Mouse (Mus musculus) neural tube, embryonic 14.5 days (tissue): ENCODE data around the gene Spata20. TPM values are rescaled to one million over a fixed set of nuclear protein-coding genes. Genes with fewer than 3 reads are reported as not detected.

ENCODE experiments used
- ATAC-seq: fragments of 200-750 bp; cut with Nextera tagmentation; 2 replicates; pipeline ENCODE4 v1.8.0; 2017; ENCODE audit warnings: low read depth, mild to moderate bottlenecking, moderate TSS enrichment, moderate library complexity
- H3K27ac ChIP-seq: fragments of 300-500 bp; sonication (generic); 2 replicates; pipeline ENCODE4 v1.5.1; 2014; ENCODE audit warnings: low read depth, mild to moderate bottlenecking, control low read depth, low read length, moderate library complexity, mixed read lengths
- H3K27me3 ChIP-seq: fragments of 300-500 bp; sonication (generic); 2 replicates; pipeline ENCODE4 v1.6.1; 2014; ENCODE audit warnings: low read length; ENCODE audit not compliant: control insufficient read depth, insufficient read depth
- H3K36me3 ChIP-seq: fragments of 300-500 bp; sonication (generic); 2 replicates; pipeline ENCODE4 v1.6.1; 2014; ENCODE audit warnings: low read length, mixed read lengths; ENCODE audit not compliant: control insufficient read depth, insufficient read depth
- H3K4me1 ChIP-seq: fragments of 300-500 bp; sonication (generic); 2 replicates; pipeline ENCODE4 v1.6.1; 2014; ENCODE audit warnings: low read length; ENCODE audit not compliant: control insufficient read depth, insufficient read depth
- H3K4me2 ChIP-seq: fragments of 300-500 bp; sonication (generic); 2 replicates; pipeline ENCODE4 v1.6.1; 2014; ENCODE audit warnings: mild to moderate bottlenecking, low read depth, low read length, control low read depth
- H3K4me3 ChIP-seq: fragments of 300-500 bp; sonication (generic); 2 replicates; pipeline ENCODE4 v1.5.1; 2014; ENCODE audit warnings: low read depth, low read length, control low read depth, mixed read lengths
- H3K9ac ChIP-seq: fragments of 300-500 bp; sonication (generic); replicated peaks from 2 replicates; pipeline ENCODE4 v1.6.1; 2014; ENCODE audit warnings: low read depth, mild to moderate bottlenecking, control low read depth, low read length, mixed read lengths
- H3K9me3 ChIP-seq: fragments of 300-500 bp; sonication (generic); 2 replicates; pipeline ENCODE4 v1.6.1; 2016; ENCODE audit warnings: low read length; ENCODE audit not compliant: control insufficient read depth
- WGBS: fragments of 180-500 bp; shearing (Covaris S2); extraction: QIAGEN DNeasy Blood & Tissue Kit; methylation state at CpG from one replicate; pipeline ENCODE4 v1.1.7; 2014; 5-methylcytosine and 5-hydroxymethylcytosine counted together
- polyA plus RNA-seq: library from polyadenylated mRNA; unstranded; fragments of >200 nt; fragmentation: Nextera tagmentation; extraction: Ambion mirVana; gene quantifications from 2 replicates; pipeline ENCODE4 v1.2.1, GENCODE M21; 2014

Spata20 gene
- polyA plus RNA-seq, 1 experiment from 2014 or later = 0.09 TPM

GRCm38 (mm10) chr11:94474544-94474910 is 11.5 kb downstream of the Spata20 start:
- peak overlapping the region; percentile 96; the same call in 1 of the 2 replicates for H3K9ac ChIP-seq
- H3K4me2 ChIP-seq = peak overlapping the region; percentile 95
- H3K27ac ChIP-seq = no peak overlapping the region
- no peaks in the 10 kb centered on the region for H3K36me3 ChIP-seq
- ATAC-seq = no peak
- peaks cover 2% of the 10 kb centered on the region for H3K27me3 ChIP-seq
- H3K9me3 ChIP-seq = no peaks in the 10 kb centered on the region
- peak overlapping the region; percentile 80 for H3K4me3 ChIP-seq
- 2% methylated on average over 11 of the region's 11 CpGs for WGBS
- peaks cover 31% of the 10 kb centered on the region for H3K4me1 ChIP-seq

GRCm38 (mm10) chr11:94473707-94474543 is 12.1 kb downstream of the Spata20 start, which contains the start of gene Cacna1g:
Gene Cacna1g, minus strand, starts transcription at chr11:94474198.
- no peaks in the 10 kb centered on the region for H3K36me3 ChIP-seq
- peak within 1 kb of the TSS; percentile 95 for H3K4me2 ChIP-seq
- H3K9me3 ChIP-seq = no peaks in the 10 kb centered on the region
- peak; percentile 91 for ATAC-seq
- peaks cover 2% of the 10 kb centered on the region for H3K27me3 ChIP-seq
- peaks cover 37% of the 10 kb centered on the region for H3K4me1 ChIP-seq
- H3K27ac ChIP-seq = peak within 1 kb of the TSS; percentile 76
- peak within 1 kb of the TSS; percentile 80 for H3K4me3 ChIP-seq
- H3K9ac ChIP-seq = peak within 1 kb of the TSS; percentile 96
- 0% methylated on average over 36 of the region's 71 CpGs for WGBS

GRCm38 (mm10) chr11:94472916-94473706 is 12.9 kb downstream of the Spata20 start:
- WGBS = under 1% methylated on average over 51 of the region's 52 CpGs
- H3K4me1 ChIP-seq = peaks cover 43% of the 10 kb centered on the region
- no peak for ATAC-seq

GRCm38 (mm10) chr11:94472585-94472915 is 13.4 kb downstream of the Spata20 start:
- Histone ChIP-seq H3K27ac (peak overlapping the region; percentile 28; the same call in 1 of the 2 replicates), H3K27me3 (peaks cover 2% of the 10 kb centered on the region), H3K4me3 (peak overlapping the region; percentile 80), H3K4me1 (peaks cover 48% of the 10 kb centered on the region), H3K4me2 (peak overlapping the region; percentile 95), H3K9me3 (no peaks in the 10 kb centered on the region), H3K9ac (peak overlapping the region; percentile 96), H3K36me3 (no peaks in the 10 kb centered on the region)
- ATAC-seq = no peak
- WGBS = 1% methylated on average over 15 of the region's 15 CpGs

More at GRCm38 (mm10) chr11:94472916-94473706, 12.9 kb downstream of the Spata20 start:
- Histone ChIP-seq H3K4me3 (peak overlapping the region; percentile 80), H3K9me3 (no peaks in the 10 kb centered on the region), H3K4me2 (peak overlapping the region; percentile 95), H3K27me3 (peaks cover 2% of the 10 kb centered on the region), H3K27ac (peak overlapping the region; percentile 76), H3K36me3 (no peaks in the 10 kb centered on the region), H3K9ac (peak overlapping the region; percentile 96)

- H3K9ac ChIP-seq = peak overlapping the region; percentile 96
- peak overlapping the region; percentile 95 for H3K4me2 ChIP-seq
- H3K36me3 ChIP-seq = no peaks in the 10 kb centered on the region
- peak overlapping the region; percentile 80 for H3K4me3 ChIP-seq
- H3K27ac ChIP-seq = peak overlapping the region; percentile 28; the same call in 1 of the 2 replicates
- peaks cover 48% of the 10 kb centered on the region for H3K4me1 ChIP-seq
- H3K9me3 ChIP-seq = no peaks in the 10 kb centered on the region
- H3K27me3 ChIP-seq = peaks cover 2% of the 10 kb centered on the region
- WGBS = 7% methylated on average over 17 of the region's 17 CpGs
- ATAC-seq = no peak
Measured at GRCm38 (mm10) chr11:94471740-94472584, 14.0 kb downstream of the Spata20 start.

- H3K9ac ChIP-seq = no peak overlapping the region
- H3K4me3 ChIP-seq = no peak overlapping the region
- whole genome bisulfite sequencing = 44% methylated on average over 6 of the region's 7 CpGs
- H3K9me3 ChIP-seq = no peaks in the 10 kb centered on the region
- peaks cover 43% of the 10 kb centered on the region for H3K4me1 ChIP-seq
- peaks cover 2% of the 10 kb centered on the region for H3K27me3 ChIP-seq
- no peak overlapping the region for H3K27ac ChIP-seq
- H3K4me2 ChIP-seq = peak overlapping the region; percentile 95; the same call in 1 of the 2 replicates
- no peak for ATAC-seq
- H3K36me3 ChIP-seq = no peaks in the 10 kb centered on the region
Measured at GRCm38 (mm10) chr11:94470391-94470790, 15.6 kb downstream of the Spata20 start.

GRCm38 (mm10) chr11:94469136-94470064 is 16.6 kb downstream of the Spata20 start:
- H3K9ac ChIP-seq = 0 out of 2 replicates have a peak overlapping the region, but pooled peaks have one; percentile 22
- WGBS = 21% methylated on average over 8 of the region's 9 CpGs
- peaks cover 2% of the 10 kb centered on the region for H3K27me3 ChIP-seq
- no peaks in the 10 kb centered on the region for H3K9me3 ChIP-seq
- H3K27ac ChIP-seq = peak overlapping the region; percentile 93
- peak overlapping the region; percentile 41; the same call in 1 of the 2 replicates for H3K4me2 ChIP-seq
- H3K36me3 ChIP-seq = no peaks in the 10 kb centered on the region
- no peak overlapping the region; the same call in 1 of the 2 replicates for H3K4me3 ChIP-seq
- H3K4me1 ChIP-seq = peaks cover 36% of the 10 kb centered on the region
- no peak for ATAC-seq
